Mouse (Mus musculus) kidney, adult 9 months (tissue): ENCODE results near the gene Gm3404.
A peak's percentile ranks its signal among the peaks of the same experiment; 100 is the strongest.
"Not testable (repeated sequence)": the region's sequence is repeated elsewhere in the genome, so short reads cannot be mapped to it uniquely, and the experiment has no call there.

Source experiments
- DNase-seq: peaks from one replicate; pipeline ENCODE4 v3.0.0; 2022

Gene Gm3404

DNA sequence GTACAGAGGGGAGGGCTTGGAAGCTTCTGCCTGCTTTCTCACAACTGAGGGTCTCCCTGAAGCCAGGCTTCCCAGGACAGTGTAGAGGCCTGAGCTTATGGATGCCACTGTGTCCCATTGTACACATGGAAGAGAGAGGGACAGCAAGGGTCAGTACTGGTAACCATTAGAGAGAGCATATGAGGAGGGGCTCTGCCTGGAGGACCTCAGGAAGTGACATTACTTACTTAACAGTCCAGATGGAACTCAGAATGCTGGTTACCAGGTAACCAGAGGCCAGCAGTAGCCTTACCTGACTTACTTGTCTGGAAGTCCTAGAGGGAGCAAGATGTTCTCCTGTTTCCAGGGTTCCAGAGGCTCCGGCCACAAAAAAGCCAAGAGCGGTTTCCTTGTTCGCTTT is at the start of gene Gm3404:
Gene Gm3404, plus strand, starts transcription at position 301 of the 400 bp plus-strand sequence.
- DNase-seq = not testable (repeated sequence)

DNA sequence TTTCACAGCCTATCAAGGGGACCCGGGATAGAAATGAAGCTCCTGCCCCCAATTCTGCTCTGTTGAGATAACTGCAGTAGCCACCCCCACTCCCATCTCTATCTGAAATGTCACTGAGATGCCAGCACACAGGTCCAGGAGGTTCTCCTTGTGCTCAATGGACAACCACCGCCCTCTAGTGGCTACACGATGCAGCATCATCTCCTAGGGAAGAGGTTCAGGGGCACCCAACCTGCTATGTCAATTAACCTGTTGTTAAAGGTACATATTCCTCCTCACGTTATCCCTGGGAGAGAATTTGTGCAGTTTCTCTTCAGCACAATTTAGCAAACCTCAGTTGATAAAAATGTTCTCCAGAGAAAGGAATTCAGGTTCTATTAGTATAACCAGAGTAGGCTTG is 46.0 kb upstream of the Gm3404 start:
- peak; percentile 44 for DNase-seq

DNA sequence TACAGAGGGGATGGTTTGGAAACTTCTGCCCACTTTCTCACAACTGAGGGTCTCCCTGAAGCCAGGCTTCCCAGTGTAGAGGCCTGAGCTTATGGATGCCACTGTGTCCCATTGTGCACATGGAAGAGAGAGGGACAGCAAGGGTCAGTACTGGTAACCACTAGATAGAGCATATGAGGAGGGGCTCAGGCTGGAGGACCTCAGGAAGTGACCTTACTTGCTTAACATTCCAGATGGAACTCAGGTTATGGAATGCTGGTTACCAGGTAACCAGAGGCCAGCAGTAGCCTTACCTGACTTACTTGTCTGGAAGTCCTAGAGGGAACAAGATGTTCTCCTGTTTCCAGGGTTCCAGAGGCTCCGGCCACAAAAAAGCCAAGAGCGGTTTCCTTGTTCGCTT is 43.9 kb upstream of the Gm3404 start, which contains the start of gene Gm6408:
Gene Gm6408, plus strand, starts transcription at position 301 of the 400 bp plus-strand sequence.
- DNase-seq = not testable (repeated sequence)

DNA sequence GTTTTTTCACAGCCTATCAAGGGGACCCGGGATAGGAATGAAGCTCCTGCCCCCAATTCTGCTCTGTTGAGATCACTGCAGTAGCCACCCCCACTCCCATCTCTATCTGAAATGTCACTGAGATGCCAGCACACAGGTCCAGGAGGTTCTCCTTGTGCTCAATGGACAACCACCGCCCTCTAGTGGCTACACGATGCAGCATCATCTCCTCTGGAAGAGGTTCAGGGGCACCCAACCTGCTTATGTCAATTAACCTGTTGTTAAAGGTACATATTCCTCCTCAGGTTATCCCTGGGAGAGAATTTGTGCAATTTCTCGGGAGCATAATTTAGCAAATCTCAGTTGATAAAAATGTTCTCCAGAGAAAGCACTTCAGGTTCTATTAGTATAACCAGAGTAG is 36.6 kb upstream of the Gm3404 start:
- DNase-seq = peak; percentile 50

DNA sequence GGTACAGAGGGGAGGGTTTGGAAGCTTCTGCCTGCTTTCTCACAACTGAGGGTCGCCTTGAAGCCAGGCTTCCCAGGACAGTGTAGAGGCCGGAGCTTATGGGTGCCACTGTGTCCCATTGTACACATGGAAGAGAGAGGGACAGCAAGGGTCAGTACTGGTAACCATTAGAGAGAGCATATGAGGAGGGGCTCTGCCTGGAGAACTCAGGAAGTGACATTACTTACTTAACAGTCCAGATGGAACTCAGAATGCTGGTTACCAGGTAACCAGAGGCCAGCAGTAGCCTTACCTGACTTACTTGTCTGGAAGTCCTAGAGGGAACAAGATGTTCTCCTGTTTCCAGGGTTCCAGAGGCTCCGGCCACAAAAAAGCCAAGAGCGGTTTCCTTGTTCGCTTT is 34.5 kb upstream of the Gm3404 start, which contains the start of gene Gm6370:
Gene Gm6370, plus strand, starts transcription at position 301 of the 400 bp plus-strand sequence.
- DNase-seq = not testable (repeated sequence)

DNA sequence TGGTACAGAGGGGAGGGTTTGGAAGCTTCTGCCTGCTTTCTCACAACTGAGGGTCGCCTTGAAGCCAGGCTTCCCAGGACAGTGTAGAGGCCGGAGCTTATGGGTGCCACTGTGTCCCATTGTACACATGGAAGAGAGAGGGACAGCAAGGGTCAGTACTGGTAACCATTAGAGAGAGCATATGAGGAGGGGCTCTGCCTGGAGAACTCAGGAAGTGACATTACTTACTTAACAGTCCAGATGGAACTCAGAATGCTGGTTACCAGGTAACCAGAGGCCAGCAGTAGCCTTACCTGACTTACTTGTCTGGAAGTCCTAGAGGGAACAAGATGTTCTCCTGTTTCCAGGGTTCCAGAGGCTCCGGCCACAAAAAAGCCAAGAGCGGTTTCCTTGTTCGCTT is 23.5 kb upstream of the Gm3404 start, which contains the start of gene 4930449I24Rik:
Gene 4930449I24Rik, plus strand, starts transcription at position 301 of the 400 bp plus-strand sequence.
- DNase-seq = not testable (repeated sequence)

DNA sequence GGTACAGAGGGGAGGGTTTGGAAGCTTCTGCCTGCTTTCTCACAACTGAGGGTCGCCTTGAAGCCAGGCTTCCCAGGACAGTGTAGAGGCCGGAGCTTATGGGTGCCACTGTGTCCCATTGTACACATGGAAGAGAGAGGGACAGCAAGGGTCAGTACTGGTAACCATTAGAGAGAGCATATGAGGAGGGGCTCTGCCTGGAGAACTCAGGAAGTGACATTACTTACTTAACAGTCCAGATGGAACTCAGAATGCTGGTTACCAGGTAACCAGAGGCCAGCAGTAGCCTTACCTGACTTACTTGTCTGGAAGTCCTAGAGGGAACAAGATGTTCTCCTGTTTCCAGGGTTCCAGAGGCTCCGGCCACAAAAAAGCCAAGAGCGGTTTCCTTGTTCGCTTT is 11.8 kb upstream of the Gm3404 start, which contains the start of gene Gm3402:
Gene Gm3402, plus strand, starts transcription at position 301 of the 400 bp plus-strand sequence.
- not testable (repeated sequence) for DNase-seq

DNA sequence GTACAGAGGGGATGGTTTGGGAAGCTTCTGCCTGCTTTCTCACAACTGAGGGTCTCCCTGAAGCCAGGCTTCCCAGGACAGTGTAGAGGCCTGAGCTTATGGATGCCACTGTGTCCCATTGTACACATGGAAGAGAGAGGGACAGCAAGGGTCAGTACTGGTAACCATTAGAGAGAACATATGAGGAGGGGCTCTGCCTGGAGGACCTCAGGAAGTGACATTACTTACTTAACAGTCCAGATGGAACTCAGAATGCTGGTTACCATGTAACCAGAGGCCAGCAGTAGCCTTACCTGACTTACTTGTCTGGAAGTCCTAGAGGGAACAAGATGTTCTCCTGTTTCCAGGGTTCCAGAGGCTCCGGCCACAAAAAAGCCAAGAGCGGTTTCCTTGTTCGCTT is 11.7 kb downstream of the Gm3404 start, which contains the start of gene Gm3409:
Gene Gm3409, plus strand, starts transcription at position 301 of the 400 bp plus-strand sequence.
- DNase-seq = not testable (repeated sequence)

DNA sequence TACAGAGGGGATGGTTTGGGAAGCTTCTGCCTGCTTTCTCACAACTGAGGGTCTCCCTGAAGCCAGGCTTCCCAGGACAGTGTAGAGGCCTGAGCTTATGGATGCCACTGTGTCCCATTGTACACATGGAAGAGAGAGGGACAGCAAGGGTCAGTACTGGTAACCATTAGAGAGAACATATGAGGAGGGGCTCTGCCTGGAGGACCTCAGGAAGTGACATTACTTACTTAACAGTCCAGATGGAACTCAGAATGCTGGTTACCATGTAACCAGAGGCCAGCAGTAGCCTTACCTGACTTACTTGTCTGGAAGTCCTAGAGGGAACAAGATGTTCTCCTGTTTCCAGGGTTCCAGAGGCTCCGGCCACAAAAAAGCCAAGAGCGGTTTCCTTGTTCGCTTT is 30.2 kb downstream of the Gm3404 start, which contains the start of gene Gm3415:
Gene Gm3415, plus strand, starts transcription at position 301 of the 400 bp plus-strand sequence.
- DNase-seq = not testable (repeated sequence)

DNA sequence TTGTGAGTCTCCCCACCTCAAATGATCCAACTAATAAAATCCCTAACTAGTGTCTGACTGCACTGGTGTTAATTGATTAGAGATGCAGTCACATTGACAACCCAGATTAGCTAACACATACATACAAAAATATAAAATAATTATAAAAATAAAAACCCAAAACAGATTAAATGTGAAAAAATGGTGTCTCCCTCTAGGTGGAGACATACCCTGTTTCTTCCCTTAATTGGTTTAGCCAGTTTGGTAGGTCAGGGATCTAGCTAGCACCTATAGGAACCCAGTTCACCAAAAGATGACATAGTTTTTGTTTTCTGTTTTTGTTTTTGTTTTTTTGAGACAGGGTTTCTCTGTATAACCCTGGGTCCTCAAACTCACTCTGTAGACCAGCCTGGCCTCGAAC is 38.7 kb downstream of the Gm3404 start:
- DNase-seq = no peak

DNA sequence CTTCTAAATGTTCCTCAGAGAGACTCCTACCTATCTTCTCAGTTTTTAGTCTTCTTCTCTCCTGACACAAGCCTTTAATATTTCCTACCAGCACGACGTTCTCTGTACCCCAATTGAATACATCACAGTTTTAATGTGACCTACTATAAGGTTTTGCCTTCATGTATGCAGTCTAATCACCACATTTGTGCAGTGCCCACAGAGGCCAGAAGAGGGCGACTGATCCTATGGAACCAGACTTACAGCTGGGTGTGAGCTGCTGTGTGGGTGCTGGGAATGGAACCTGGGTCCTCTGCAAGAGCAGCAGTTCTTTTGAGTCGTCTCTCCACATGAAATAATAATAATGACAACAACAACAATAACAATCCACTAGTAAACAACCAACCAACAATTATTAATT is 41.5 kb downstream of the Gm3404 start:
- DNase-seq = no peak

DNA sequence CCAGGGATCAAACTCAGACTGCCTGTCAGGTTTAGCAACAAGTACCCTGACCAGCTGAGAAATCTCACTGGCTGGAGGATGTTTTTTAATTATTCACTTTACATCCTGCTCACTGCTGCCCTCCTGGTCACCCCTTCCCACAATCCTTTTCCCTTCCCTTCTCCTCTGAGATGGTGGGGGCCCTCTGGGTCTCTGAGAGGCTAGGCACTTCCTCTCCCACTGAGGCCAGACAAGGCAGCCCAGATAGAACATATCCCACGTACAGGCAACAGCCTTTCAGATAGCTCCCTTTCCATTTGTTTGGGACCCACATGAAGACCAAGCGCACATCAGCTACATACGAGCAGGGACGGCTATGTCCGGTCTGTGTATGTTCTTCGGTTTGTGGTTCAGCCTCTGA is 44.6 kb downstream of the Gm3404 start:
- not testable (repeated sequence) for DNase-seq

DNA sequence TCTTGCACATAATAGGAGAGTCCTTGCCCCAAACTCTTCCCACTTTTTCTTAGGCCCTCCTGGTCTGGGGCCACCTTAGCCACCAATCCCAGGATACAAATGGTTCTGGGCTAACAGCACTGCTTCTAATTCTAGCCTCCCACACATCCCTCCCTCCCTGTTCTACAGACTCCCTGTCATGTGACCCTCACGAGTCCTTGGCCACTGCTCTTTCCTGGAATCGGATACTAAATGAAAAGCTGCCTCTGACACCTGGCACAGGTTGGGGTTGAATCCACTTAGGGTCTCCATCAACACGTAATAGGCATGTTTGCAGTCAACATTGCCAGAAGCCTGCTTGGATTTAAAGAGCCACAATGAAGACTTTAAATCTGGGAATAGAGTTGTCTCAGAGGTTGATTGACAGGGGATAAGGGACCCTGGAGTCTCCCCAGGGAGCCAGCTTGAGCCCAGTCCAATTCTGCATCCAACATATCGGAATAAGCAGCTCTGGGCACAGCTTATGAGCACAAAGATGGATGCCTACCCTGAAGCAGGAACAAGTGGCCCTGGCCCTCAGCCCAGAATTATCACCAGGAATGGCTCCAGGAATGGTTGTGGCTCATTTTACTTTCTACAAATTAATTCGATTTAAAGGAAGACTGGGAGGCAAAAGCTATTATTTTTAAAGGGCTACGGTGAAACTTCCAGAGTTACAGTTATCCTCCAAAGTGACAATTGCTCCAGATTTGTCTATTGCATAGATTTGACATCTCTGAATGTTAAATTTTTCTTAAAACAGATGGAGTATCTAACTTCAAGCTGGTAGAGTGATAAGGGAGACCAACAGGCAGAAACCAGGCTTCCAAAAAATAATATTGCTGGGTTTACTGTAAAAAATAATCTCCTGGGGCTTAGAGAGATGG is 46.5 kb downstream of the Gm3404 start:
- peak; percentile 12 for DNase-seq

DNA sequence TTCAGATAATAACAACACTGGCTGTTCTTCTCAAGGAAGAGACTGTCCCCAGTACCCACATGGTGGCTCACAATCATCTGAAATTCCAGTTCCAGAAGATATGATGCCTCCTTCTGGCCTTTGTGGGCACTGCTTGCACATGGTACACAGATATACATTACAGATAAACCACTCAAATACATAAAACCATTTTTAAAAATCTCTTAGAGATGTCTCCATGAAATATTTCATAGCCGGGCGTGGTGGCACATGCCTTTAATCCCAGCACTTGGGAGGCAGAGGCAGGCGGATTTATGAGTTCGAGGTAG is 47.1 kb downstream of the Gm3404 start:
- DNase-seq = not testable (repeated sequence)

DNA sequence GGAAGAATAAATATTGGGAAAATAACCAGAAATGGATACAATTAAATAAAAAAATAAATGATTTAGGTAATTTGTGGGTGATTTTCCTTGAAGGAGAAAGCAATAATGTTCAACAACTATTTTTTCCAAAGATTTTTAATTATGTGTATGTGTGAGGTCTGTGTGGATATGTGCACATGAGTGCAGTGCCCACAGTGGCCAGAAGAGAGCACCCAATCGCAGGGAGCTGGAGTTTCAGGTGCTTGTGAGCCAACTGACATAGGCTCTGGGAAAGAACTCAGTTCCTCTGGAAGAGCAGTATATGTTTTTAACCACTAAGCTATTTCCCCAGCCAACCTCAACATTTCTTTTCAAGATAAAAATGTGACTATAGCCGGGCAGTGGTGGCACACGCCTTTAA is 51.1 kb downstream of the Gm3404 start:
- DNase-seq = no peak
